In genomic region chr11:16592006-16592405, GRCm38 (mm10) we compare ENCODE assay signal across 9 mouse cellular contexts.
A peak's percentile ranks its signal among the peaks of the same experiment; 100 is the strongest.
DNase-seq lines count a peak whose midpoint lies in the region; ATAC-seq and TF ChIP-seq lines count a peak whose summit lies in the region.
"Had no signal": no experiment of that assay in that cellular context is flagged by ENCODE, and none has a peak within 500 bp of the region (broad histone marks: within the 10 kb centered on the region; RNA-seq: fewer than 3 reads in every experiment).

No protein-coding gene starts in this region.

- peak overlapping the region; percentile 25; the same call in 1 of the 2 replicates for H3K27ac ChIP-seq in liver, embryonic 11.5 days (ENCODE audit: low read depth, low read length)
- no peak overlapping the region for H3K27ac ChIP-seq in liver, postnatal 0 days (ENCODE audit: low read depth)
- H3K27ac ChIP-seq in embryonic facial prominence, embryonic 12.5 days = peak overlapping the region; percentile 84
- H3K27ac ChIP-seq in hindbrain, embryonic 15.5 days (replicated peaks) = peak overlapping the region; percentile 67
- 0 out of 2 replicates have a peak overlapping the region, but pooled peaks have one; percentile 35 for H3K27ac ChIP-seq in neural tube, embryonic 14.5 days (ENCODE audit: low read depth, low read length)

- no peaks in the 10 kb centered on the region for H3K36me3 ChIP-seq in liver, embryonic 11.5 days (ENCODE audit: control insufficient read depth, insufficient read depth, low read length)
- H3K36me3 ChIP-seq in liver, postnatal 0 days (replicated peaks; ENCODE audit: insufficient read depth, low read length) = no peaks in the 10 kb centered on the region
- H3K36me3 ChIP-seq in embryonic facial prominence, embryonic 12.5 days = no peaks in the 10 kb centered on the region
- H3K36me3 ChIP-seq in hindbrain, embryonic 15.5 days = no peaks in the 10 kb centered on the region
- no peaks in the 10 kb centered on the region for H3K36me3 ChIP-seq in neural tube, embryonic 14.5 days (ENCODE audit: control insufficient read depth, insufficient read depth, low read length)

- TF ChIP-seq CTCF in liver, postnatal 0 days (IDR thresholded peaks at IDR 0.05; ENCODE audit: low read depth) = no peak

- 66% methylated on average over 4 of the region's 4 CpGs for WGBS in liver, embryonic 11.5 days
- 69% methylated on average over 4 of the region's 4 CpGs for WGBS in liver, postnatal 0 days (ENCODE audit: insufficient replicate concordance)
- WGBS in embryonic facial prominence, embryonic 12.5 days = 63% methylated on average over 4 of the region's 4 CpGs
- WGBS in hindbrain, embryonic 15.5 days = 25% methylated on average over 4 of the region's 4 CpGs
- 43% methylated on average over 4 of the region's 4 CpGs for WGBS in neural tube, embryonic 14.5 days

- no peaks in the 10 kb centered on the region for H3K27me3 ChIP-seq in liver, embryonic 11.5 days (replicated peaks; ENCODE audit: control insufficient read depth, insufficient read depth, low read length)
- no peaks in the 10 kb centered on the region for H3K27me3 ChIP-seq in liver, postnatal 0 days (ENCODE audit: insufficient read depth, low read length)
- no peaks in the 10 kb centered on the region for H3K27me3 ChIP-seq in embryonic facial prominence, embryonic 12.5 days
- H3K27me3 ChIP-seq in hindbrain, embryonic 15.5 days = no peaks in the 10 kb centered on the region
- no peaks in the 10 kb centered on the region for H3K27me3 ChIP-seq in neural tube, embryonic 14.5 days (ENCODE audit: control insufficient read depth, insufficient read depth, low read length)

- DNase-seq in liver, embryonic 11.5 days (ENCODE audit: low spot score) = no peak
- no peak for DNase-seq in liver, postnatal 0 days
- no peak for DNase-seq in gastrocnemius, adult 8-10 months (ENCODE audit: low spot score in 2 of 2)
- DNase-seq in layer of hippocampus, postnatal 36 days = no peak
- DNase-seq in left cerebral cortex, adult 11 months (ENCODE audit: low spot score) = no peak

- peaks cover 2% of the 10 kb centered on the region; the same call in 1 of the 2 replicates for H3K4me1 ChIP-seq in liver, embryonic 11.5 days (replicated peaks; ENCODE audit: control insufficient read depth, insufficient read depth, low read length)
- H3K4me1 ChIP-seq in liver, postnatal 0 days (ENCODE audit: insufficient read depth) = 0 out of 2 replicates have a peak, but pooled peaks cover 2% of the 10 kb centered on the region
- H3K4me1 ChIP-seq in embryonic facial prominence, embryonic 12.5 days = peaks cover 15% of the 10 kb centered on the region
- H3K4me1 ChIP-seq in hindbrain, embryonic 15.5 days (replicated peaks) = peaks cover 11% of the 10 kb centered on the region
- 0 out of 2 replicates have a peak, but pooled peaks cover 4% of the 10 kb centered on the region for H3K4me1 ChIP-seq in neural tube, embryonic 14.5 days (ENCODE audit: control insufficient read depth, insufficient read depth, low read length)

- no peaks in the 10 kb centered on the region for H3K9me3 ChIP-seq in liver, embryonic 11.5 days (ENCODE audit: control insufficient read depth, low read length)
- H3K9me3 ChIP-seq in liver, postnatal 0 days (ENCODE audit: low read length) = no peaks in the 10 kb centered on the region
- no peaks in the 10 kb centered on the region for H3K9me3 ChIP-seq in embryonic facial prominence, embryonic 12.5 days
- H3K9me3 ChIP-seq in hindbrain, embryonic 15.5 days = no peaks in the 10 kb centered on the region
- H3K9me3 ChIP-seq in neural tube, embryonic 14.5 days (ENCODE audit: control insufficient read depth, low read length) = no peaks in the 10 kb centered on the region

- TF ChIP-seq EP300 in liver, postnatal 0 days (IDR thresholded peaks at IDR 0.05; ENCODE audit: low read depth) = no peak

- H3K4me3 ChIP-seq in liver, embryonic 11.5 days (ENCODE audit: low read depth, low read length) = no peak overlapping the region
- no peak overlapping the region for H3K4me3 ChIP-seq in liver, postnatal 0 days (ENCODE audit: low read depth, low read length)
- H3K4me3 ChIP-seq in embryonic facial prominence, embryonic 12.5 days = no peak overlapping the region
- no peak overlapping the region for H3K4me3 ChIP-seq in hindbrain, embryonic 15.5 days
- no peak overlapping the region for H3K4me3 ChIP-seq in neural tube, embryonic 14.5 days (ENCODE audit: low read depth, low read length)

- H3K9ac ChIP-seq in liver, embryonic 11.5 days (ENCODE audit: low read depth, low read length) = no peak overlapping the region
- no peak overlapping the region for H3K9ac ChIP-seq in liver, postnatal 0 days (replicated peaks)
- H3K9ac ChIP-seq in embryonic facial prominence, embryonic 12.5 days = no peak overlapping the region
- no peak overlapping the region for H3K9ac ChIP-seq in hindbrain, embryonic 15.5 days
- H3K9ac ChIP-seq in neural tube, embryonic 14.5 days (replicated peaks; ENCODE audit: low read depth, low read length) = no peak overlapping the region

- ATAC-seq in liver, embryonic 11.5 days (replicated peaks; ENCODE audit: low FRiP score) = no peak
- no peak for ATAC-seq in liver, postnatal 0 days
- peak; percentile 10; the same call in 1 of the 2 replicates for ATAC-seq in embryonic facial prominence, embryonic 12.5 days (ENCODE audit: insufficient number of reproducible peaks, insufficient read depth, low FRiP score, low TSS enrichment)
- ATAC-seq in hindbrain, embryonic 15.5 days (ENCODE audit: low FRiP score, low read depth) = no peak
- peak; percentile 22; the same call in 1 of the 2 replicates for ATAC-seq in neural tube, embryonic 14.5 days (ENCODE audit: low read depth)
- ATAC-seq: activated CD4-positive, CD25-positive, alpha-beta regulatory T cell, adult 4 months had no signal

- no peak overlapping the region for H3K4me2 ChIP-seq in liver, embryonic 11.5 days
- H3K4me2 ChIP-seq in liver, postnatal 0 days (ENCODE audit: low read depth, low read length) = no peak overlapping the region
- H3K4me2 ChIP-seq in embryonic facial prominence, embryonic 12.5 days (replicated peaks) = peak overlapping the region; percentile 29
- peak overlapping the region; percentile 35 for H3K4me2 ChIP-seq in hindbrain, embryonic 15.5 days
- H3K4me2 ChIP-seq in neural tube, embryonic 14.5 days (ENCODE audit: low read depth, low read length) = no peak overlapping the region

Comparison
In these comparisons a context has a peak if more than half of its experiments do, and no peak if none do; other contexts are left out.
1. ATAC-seq: peak in embryonic facial prominence, embryonic 12.5 days (single experiment) and neural tube, embryonic 14.5 days (single experiment); none in liver, embryonic 11.5 days (single experiment), liver, postnatal 0 days (single experiment) and hindbrain, embryonic 15.5 days (single experiment).
2. H3K4me2 ChIP-seq: peak in embryonic facial prominence, embryonic 12.5 days (single experiment) and hindbrain, embryonic 15.5 days (single experiment); none in liver, embryonic 11.5 days (single experiment), liver, postnatal 0 days (single experiment) and neural tube, embryonic 14.5 days (single experiment).